Mouse (Mus musculus) CH12.LX (cell line): ENCODE results near the gene Ift52. TPM values are rescaled to one million over a fixed set of nuclear protein-coding genes. Genes with fewer than 3 reads are reported as not detected.
A peak's percentile ranks its signal among the peaks of the same experiment; 100 is the strongest.

Experiments
- DNase-seq: peaks from one replicate; pipeline ENCODE4 v3.0.0-alpha.2; 2013; ENCODE audit errors: extremely low read depth
- H3K27ac ChIP-seq: 2 replicates; pipeline ENCODE4 v1.5.1; 2012; ENCODE audit warnings: low read depth, mild to moderate bottlenecking, control low read depth, moderate library complexity; ENCODE audit not compliant: insufficient read depth
- H3K27me3 ChIP-seq: replicated peaks from 2 replicates; pipeline ENCODE3; 2012; ENCODE audit warnings: inconsistent platforms
- H3K36me3 ChIP-seq, 2 experiments: replicated peaks in 1 of 2; 2 replicates each; pipeline versions ENCODE3 to v1.6.1; 2012; ENCODE audit warnings: inconsistent platforms in 1 of 2, low read length in 1 of 2, mild to moderate bottlenecking in 1 of 2, mixed read lengths in 1 of 2, moderate library complexity in 1 of 2; ENCODE audit not compliant: control insufficient read depth in 1 of 2, insufficient read depth in 1 of 2
- H3K4me1 ChIP-seq, 2 experiments: 2 replicates each; pipeline ENCODE4 v1.6.1; 2012; ENCODE audit warnings: inconsistent platforms in 1 of 2, moderate library complexity in 1 of 2; ENCODE audit not compliant: insufficient read depth in 2 of 2, control insufficient read depth in 1 of 2
- H3K4me2 ChIP-seq: 2 replicates; pipeline ENCODE4 v1.6.1; 2012; ENCODE audit warnings: low read depth, mild to moderate bottlenecking, control low read depth; ENCODE audit not compliant: poor library complexity, insufficient read depth, severe bottlenecking
- H3K4me3 ChIP-seq, 3 experiments: fragments of 150-350 bp in 1 of 3; sonication (generic) in 1 of 3; replicated peaks in 1 of 3; 2 replicates each; pipeline versions ENCODE3 to v1.5.1; 2011 to 2012; ENCODE audit warnings: low read depth in 2 of 3, low read length in 2 of 3, mild to moderate bottlenecking in 2 of 3, moderate library complexity in 2 of 3, control low read depth in 1 of 3, improper control_type of control experiment in 1 of 3, inconsistent platforms in 1 of 3, mixed read lengths in 1 of 3; ENCODE audit not compliant: poor library complexity in 1 of 3
- H3K79me2 ChIP-seq: replicated peaks from 2 replicates; pipeline ENCODE4 v1.6.1; 2012; ENCODE audit warnings: mild to moderate bottlenecking, moderate library complexity; ENCODE audit not compliant: control insufficient read depth, poor library complexity, insufficient read depth, severe bottlenecking; ENCODE audit errors: extremely low read depth
- H3K9ac ChIP-seq: 2 replicates; pipeline ENCODE4 v1.6.1; 2012; ENCODE audit warnings: low read depth, mild to moderate bottlenecking, control low read depth, moderate library complexity; ENCODE audit not compliant: insufficient read depth
- H3K9me3 ChIP-seq: replicated peaks from 2 replicates; pipeline ENCODE3; 2012; ENCODE audit warnings: low read length, inconsistent platforms, mixed read lengths
- CHD1 ChIP-seq: IDR thresholded peaks from 2 replicates; pipeline ENCODE4 v1.6.1; 2012; ENCODE audit warnings: low read depth, low read length, improper control_type of control experiment, inconsistent platforms
- CHD2 ChIP-seq: IDR thresholded peaks from 2 replicates; pipeline ENCODE4 v1.6.1; 2011; ENCODE audit warnings: low read length, improper control_type of control experiment
- E2F4 ChIP-seq: IDR thresholded peaks from 2 replicates; pipeline ENCODE4 v1.6.1; 2011; ENCODE audit warnings: low read depth, low read length, improper control_type of control experiment; ENCODE audit not compliant: insufficient replicate concordance
- ELF1 ChIP-seq: IDR thresholded peaks from 2 replicates; pipeline ENCODE4 v1.6.1; 2014; ENCODE audit warnings: low read depth, mild to moderate bottlenecking, inconsistent platforms, low read length, improper control_type of control experiment
- EP300 ChIP-seq: IDR thresholded peaks from 2 replicates; pipeline ENCODE4 v1.6.1; 2011; ENCODE audit warnings: low read length, improper control_type of control experiment
- ETS1 ChIP-seq: conservative IDR thresholded peaks from 2 replicates; pipeline ENCODE4 v1.6.1; 2012; ENCODE audit warnings: low read depth, mild to moderate bottlenecking, inconsistent platforms, low read length, improper control_type of control experiment, moderate library complexity
- GABPA ChIP-seq: IDR thresholded peaks from 2 replicates; pipeline ENCODE4 v1.6.1; 2012; ENCODE audit warnings: low read depth, low read length, improper control_type of control experiment, inconsistent platforms; ENCODE audit not compliant: insufficient replicate concordance
- IRF4 ChIP-seq: IDR thresholded peaks from 2 replicates; pipeline ENCODE4 v1.6.1; 2014; ENCODE audit warnings: low read depth, mild to moderate bottlenecking, inconsistent platforms, low read length, improper control_type of control experiment
- JUN ChIP-seq: IDR thresholded peaks from 2 replicates; pipeline ENCODE4 v1.6.1; 2011; ENCODE audit warnings: low read depth, mild to moderate bottlenecking, low read length, improper control_type of control experiment, moderate library complexity; ENCODE audit not compliant: insufficient read depth
- JUND ChIP-seq: conservative IDR thresholded peaks from 2 replicates; pipeline ENCODE4 v1.6.1; 2011; ENCODE audit warnings: low read depth, low read length, improper control_type of control experiment
- KAT2A ChIP-seq: IDR thresholded peaks from 2 replicates; pipeline ENCODE4 v1.6.1; 2012; ENCODE audit warnings: low read length, improper control_type of control experiment, inconsistent platforms; ENCODE audit not compliant: insufficient replicate concordance
- MAFK ChIP-seq: IDR thresholded peaks from 2 replicates; pipeline ENCODE4 v1.6.1; 2011; ENCODE audit warnings: low read length, improper control_type of control experiment; ENCODE audit not compliant: insufficient replicate concordance
- MAX ChIP-seq: IDR thresholded peaks from 2 replicates; pipeline ENCODE4 v1.6.1; 2011; ENCODE audit warnings: low read length, improper control_type of control experiment
- MAZ ChIP-seq: IDR thresholded peaks from 2 replicates; pipeline ENCODE4 v1.6.1; 2012; ENCODE audit warnings: low read depth, mild to moderate bottlenecking, inconsistent platforms, low read length, improper control_type of control experiment, moderate library complexity
- MEF2A ChIP-seq: IDR thresholded peaks from 2 replicates; pipeline ENCODE4 v1.6.1; 2014; ENCODE audit warnings: low read depth, mild to moderate bottlenecking, inconsistent platforms, low read length, improper control_type of control experiment, borderline replicate concordance
- MXI1 ChIP-seq: IDR thresholded peaks from 2 replicates; pipeline ENCODE4 v1.6.1; 2011; ENCODE audit warnings: mild to moderate bottlenecking, low read depth, low read length, improper control_type of control experiment
- MYC ChIP-seq: IDR thresholded peaks from 2 replicates; pipeline ENCODE4 v1.6.1; 2011; ENCODE audit warnings: low read depth, mild to moderate bottlenecking, improper control_type of control experiment, low read length
- NELFE ChIP-seq: IDR thresholded peaks from 2 replicates; pipeline ENCODE4 v1.6.1; 2011; ENCODE audit warnings: low read depth, low read length, improper control_type of control experiment
- PAX5 ChIP-seq: IDR thresholded peaks from 2 replicates; pipeline ENCODE4 v1.6.1; 2012; ENCODE audit warnings: low read length, inconsistent platforms, mixed read lengths
- POLR2A ChIP-seq: IDR thresholded peaks from 2 replicates; pipeline ENCODE4 v1.6.1; 2011; ENCODE audit warnings: low read depth, mild to moderate bottlenecking, improper control_type of control experiment, low read length
- POLR2AphosphoS2 ChIP-seq: IDR thresholded peaks from 2 replicates; pipeline ENCODE4 v1.6.1; 2011; ENCODE audit warnings: low read depth, low read length, improper control_type of control experiment
- RAD21 ChIP-seq: IDR thresholded peaks from 2 replicates; pipeline ENCODE4 v1.6.1; 2011; ENCODE audit warnings: low read depth, mild to moderate bottlenecking, low read length, improper control_type of control experiment, moderate library complexity
- RCOR1 ChIP-seq: conservative IDR thresholded peaks from 2 replicates; pipeline ENCODE4 v1.6.1; 2012; ENCODE audit warnings: low read depth, mild to moderate bottlenecking, inconsistent platforms, low read length, improper control_type of control experiment
- SIN3A ChIP-seq: IDR thresholded peaks from 2 replicates; pipeline ENCODE4 v1.6.1; 2012; ENCODE audit warnings: low read length, improper control_type of control experiment, inconsistent platforms
- SMC3 ChIP-seq: IDR thresholded peaks from 2 replicates; pipeline ENCODE4 v1.6.1; 2011; ENCODE audit warnings: low read depth, low read length, improper control_type of control experiment
- TBP ChIP-seq: conservative IDR thresholded peaks from 2 replicates; pipeline ENCODE4 v1.6.1; 2011; ENCODE audit warnings: low read depth, low read length, improper control_type of control experiment
- UBTF ChIP-seq: IDR thresholded peaks from 2 replicates; pipeline ENCODE4 v1.6.1; 2012; ENCODE audit warnings: low read depth, mild to moderate bottlenecking, inconsistent platforms, low read length, improper control_type of control experiment, moderate library complexity
- USF1 ChIP-seq: IDR thresholded peaks from 2 replicates; pipeline ENCODE4 v1.6.1; 2014; ENCODE audit warnings: low read depth, mild to moderate bottlenecking, inconsistent platforms, low read length, improper control_type of control experiment
- USF2 ChIP-seq: conservative IDR thresholded peaks from 2 replicates; pipeline ENCODE4 v1.6.1; 2011; ENCODE audit warnings: low read depth, low read length, improper control_type of control experiment
- ZC3H11A ChIP-seq: IDR thresholded peaks from 2 replicates; pipeline ENCODE4 v1.6.1; 2012; ENCODE audit warnings: low read depth, mild to moderate bottlenecking, inconsistent platforms, low read length, improper control_type of control experiment
- ZKSCAN1 ChIP-seq: IDR thresholded peaks from 2 replicates; pipeline ENCODE4 v1.6.1; 2012; ENCODE audit warnings: low read depth, inconsistent platforms, low read length, improper control_type of control experiment, borderline replicate concordance
- ZMIZ1 ChIP-seq: IDR thresholded peaks from 2 replicates; pipeline ENCODE4 v1.6.1; 2012; ENCODE audit warnings: low read depth, mild to moderate bottlenecking, inconsistent platforms, low read length, improper control_type of control experiment
- ZNF384 ChIP-seq: IDR thresholded peaks from 2 replicates; pipeline ENCODE4 v1.6.1; 2012; ENCODE audit warnings: low read depth, low read length, improper control_type of control experiment, inconsistent platforms
- dilution Hi-C: fragments of 300-500 bp; cut with MboI; formaldehyde crosslinking; loops from 2 replicates; pipeline ENCODE4 v1.14.3; 2020; ENCODE audit warnings: low sequenced_read_pairs; ENCODE audit not compliant: extremely low pct_unique_long_range_greater_than_20kb, extremely low pct_ligation_motif_present
- in situ Hi-C: fragments of 300-500 bp; cut with MboI; formaldehyde crosslinking; loops from 3 replicates; pipeline ENCODE4 v1.14.3; 2019; ENCODE audit warnings: low sequenced_read_pairs, low pct_ligation_motif_present, low pct_unique_long_range_greater_than_20kb, mixed read lengths
- polyA plus RNA-seq: library from polyadenylated mRNA; unstranded; fragments of >175 nt; gene quantifications from 2 replicates; pipeline ENCODE4 v1.2.1, GENCODE M21; 2012; ENCODE audit warnings: low read depth; ENCODE audit not compliant: insufficient read length
- total RNA-seq, 2 experiments: library from RNA; depleted of rRNA; stranded (reverse); fragments of 300-350 nt in 1 of 2; fragments of >200 nt in 1 of 2; gene quantifications; 2 replicates each; pipeline ENCODE4 v1.2.3; 2012 to 2014

The Ift52 gene
- total and polyA plus RNA-seq, 3 experiments, result 13.0 to 33.6 (median 14.4) TPM

DNA sequence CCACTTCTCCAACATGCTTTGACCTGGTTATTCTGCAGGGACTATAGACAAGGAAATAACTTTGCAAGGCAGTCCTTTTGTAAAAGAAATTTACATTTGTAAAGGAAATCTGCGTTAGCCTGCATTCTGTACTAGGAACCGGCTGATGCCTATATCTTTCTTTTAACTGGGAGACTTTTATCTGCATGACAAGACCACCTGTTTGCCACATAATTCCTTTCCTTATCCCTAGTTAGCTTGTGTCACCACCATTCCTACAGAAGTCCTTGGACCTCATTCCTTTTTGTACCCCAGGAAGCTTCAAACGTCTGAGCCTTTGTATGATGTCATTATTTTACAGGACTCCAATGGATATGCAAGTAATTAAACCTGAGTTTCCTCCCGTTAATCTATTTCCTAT, 35.7 kb downstream of the Ift52 start:
- Histone ChIP-seq H3K4me3 (no peak overlapping the region), H3K9ac (no peak overlapping the region)

DNA sequence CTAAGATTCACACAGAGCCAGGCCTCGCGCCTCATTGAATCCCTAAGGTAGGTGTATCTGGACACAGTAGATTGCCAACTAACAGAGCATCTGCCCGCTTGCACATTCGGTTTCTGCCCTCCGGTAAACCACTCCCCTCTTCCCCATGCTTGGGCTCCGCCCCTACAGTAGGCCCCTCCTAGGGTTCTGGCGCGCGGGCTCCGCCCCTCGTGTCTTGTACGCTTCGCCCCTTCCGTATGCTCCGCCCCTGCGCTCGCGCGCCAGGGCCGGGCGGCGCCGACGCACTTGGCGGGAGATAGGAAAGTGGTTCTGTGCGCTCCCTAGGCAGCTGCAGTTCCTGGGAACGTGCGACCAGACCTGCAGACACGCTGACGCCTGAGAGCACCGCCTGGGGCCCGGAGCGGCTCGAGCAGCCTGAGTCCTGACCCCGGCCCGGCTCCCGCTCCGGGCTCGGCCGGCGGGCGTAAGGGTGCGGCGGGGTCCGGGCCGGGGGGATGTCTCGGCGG, 37.2 kb downstream of the Ift52 start, which contains the start of gene Mybl2:
Mybl2 (plus strand) TSS at position 353 of the 506 bp plus-strand sequence.
- Histone ChIP-seq H3K79me2 (peaks cover 37% of the 10 kb centered on the region), H3K9ac (peak within 1 kb of the TSS; percentile 75), H3K4me1 (peaks cover 6 to 34% of the 10 kb centered on the region in 2 experiments; a peak in 3 of 4 replicates), H3K4me2 (peak within 1 kb of the TSS; percentile 75), H3K27ac (peak within 1 kb of the TSS; percentile 70; the same call in 1 of the 2 replicates), H3K4me3 (peak within 1 kb of the TSS; percentile 72 to 86 (median 82)), H3K9me3 (no peaks in the 10 kb centered on the region), H3K27me3 (no peaks in the 10 kb centered on the region), H3K36me3 (peaks cover 2 to 18% of the 10 kb centered on the region in 2 experiments)
- dilution Hi-C loops, result no loop called here
- DNase-seq, result peak; percentile 95
- in situ Hi-C loops, result no loop called here
- TF ChIP-seq MAFK, result no peak
- no peak for TF ChIP-seq UBTF
- no peak for TF ChIP-seq RCOR1
- TF ChIP-seq ZMIZ1, result peak; percentile 67
- TF ChIP-seq CHD1, result no peak
- no peak for TF ChIP-seq GABPA
- no peak for TF ChIP-seq SMC3
- TF ChIP-seq RAD21, result no peak
- TF ChIP-seq ZNF384, result no peak
- TF ChIP-seq SIN3A, result peak; percentile 91
- TF ChIP-seq IRF4, result no peak
- TF ChIP-seq NELFE, result peak; percentile 70
- no peak for TF ChIP-seq USF1
- TF ChIP-seq JUND, result no peak
- no peak for TF ChIP-seq JUN
- no peak for TF ChIP-seq ETS1
- no peak for TF ChIP-seq MEF2A
- TF ChIP-seq MXI1, result peak; percentile 81; the same call in 1 of the 2 replicates
- no peak for TF ChIP-seq MYC
- peak; percentile 56; the same call in 1 of the 2 replicates for TF ChIP-seq MAZ
- no peak for TF ChIP-seq ZKSCAN1
- TF ChIP-seq MAX, result peak; percentile 59; the same call in 1 of the 2 replicates
- TF ChIP-seq ZC3H11A, result no peak
- peak; percentile 83 for TF ChIP-seq ELF1
- TF ChIP-seq POLR2A, result peak; percentile 84
- TF ChIP-seq USF2, result no peak
- no peak for TF ChIP-seq KAT2A
- TF ChIP-seq POLR2AphosphoS2, result no peak

More for the DNA sequence above, 35.7 kb downstream of the Ift52 start:
- Histone ChIP-seq H3K36me3 (peaks cover 3 to 24% of the 10 kb centered on the region in 2 experiments), H3K9me3 (no peaks in the 10 kb centered on the region), H3K79me2 (peaks cover 25% of the 10 kb centered on the region), H3K27me3 (no peaks in the 10 kb centered on the region), H3K4me1 (peaks cover 6 to 37% of the 10 kb centered on the region in 2 experiments; a peak in 3 of 4 replicates), H3K27ac (no peak overlapping the region), H3K4me2 (no peak overlapping the region)
- no peak for DNase-seq
- in situ Hi-C loops (no loop called here), dilution Hi-C loops (no loop called here)
- TF ChIP-seq RAD21, result no peak
- no peak for TF ChIP-seq PAX5
- TF ChIP-seq MEF2A, result no peak
- TF ChIP-seq POLR2A, result no peak
- TF ChIP-seq CHD2, result no peak
- no peak for TF ChIP-seq ETS1
- no peak for TF ChIP-seq TBP
- no peak for TF ChIP-seq IRF4
- TF ChIP-seq USF2, result no peak
- TF ChIP-seq EP300, result no peak
- no peak for TF ChIP-seq USF1
- TF ChIP-seq E2F4, result no peak
